ENCODE assay signal across 7 mouse cellular contexts in genomic region chr2:152363245-152364147, GRCm38 (mm10). TPM values are rescaled to one million over a fixed set of nuclear protein-coding genes. Genes with fewer than 3 reads are reported as not detected.
DNase-seq lines count a peak whose midpoint lies in the region; ATAC-seq lines count a peak whose summit lies in the region.

No protein-coding gene starts in this region.

- H3K9me3 ChIP-seq in intestine, embryonic 14.5 days (ENCODE audit: control insufficient read depth, low read length) = no peaks in the 10 kb centered on the region
- H3K9me3 ChIP-seq in midbrain, embryonic 10.5 days (replicated peaks) = no peaks in the 10 kb centered on the region

- H3K4me3 ChIP-seq in intestine, embryonic 14.5 days (ENCODE audit: low read depth, low read length) = peak overlapping the region; percentile 16; the same call in 1 of the 2 replicates
- H3K4me3 ChIP-seq in midbrain, embryonic 10.5 days = peak overlapping the region; percentile 34

- no peaks in the 10 kb centered on the region for H3K36me3 ChIP-seq in intestine, embryonic 14.5 days (ENCODE audit: control insufficient read depth, insufficient read depth, low read length)
- H3K36me3 ChIP-seq in midbrain, embryonic 10.5 days = no peaks in the 10 kb centered on the region

- H3K4me2 ChIP-seq in intestine, embryonic 14.5 days (ENCODE audit: low read length) = peak overlapping the region; percentile 42

- 0 out of 2 replicates have a peak overlapping the region, but pooled peaks have one; percentile 7 for H3K9ac ChIP-seq in intestine, embryonic 14.5 days (ENCODE audit: low read length)

- no peak overlapping the region for H3K27ac ChIP-seq in intestine, embryonic 14.5 days (ENCODE audit: low read depth)
- peak overlapping the region; percentile 80 for H3K27ac ChIP-seq in midbrain, embryonic 10.5 days (replicated peaks)

- H3K4me1 ChIP-seq in intestine, embryonic 14.5 days (replicated peaks; ENCODE audit: control insufficient read depth, insufficient read depth, low read length) = 0 out of 2 replicates have a peak, but pooled peaks cover 3% of the 10 kb centered on the region
- peaks cover 7% of the 10 kb centered on the region for H3K4me1 ChIP-seq in midbrain, embryonic 10.5 days

- ATAC-seq in intestine, embryonic 14.5 days (replicated peaks; ENCODE audit: low FRiP score, low TSS enrichment, low read depth) = peak; percentile 47

- DNase-seq in adrenal gland, adult 2 months = peak; percentile 93
- DNase-seq in embryo, embryonic 10 days (ENCODE audit: low spot score) = peak; percentile 89
- peak; percentile 73 for DNase-seq in gastrocnemius, postnatal 14 days
- DNase-seq in intestine, embryonic 14.5 days (ENCODE audit: low spot score) = peak; percentile 89
- peak; percentile 69 to 72 for DNase-seq in left cerebral cortex, postnatal 25 days (ENCODE audit: low spot score in 2 of 2)
- DNase-seq in midbrain, embryonic 10.5 days (ENCODE audit: low spot score) = peak; percentile 75
- DNase-seq in right cerebral cortex, postnatal 36 days (ENCODE audit: low spot score in 2 of 2) = peak; percentile 23 to 29

- WGBS in intestine, embryonic 14.5 days = 9% methylated on average over 17 of the region's 17 CpGs
- 12% methylated on average over 17 of the region's 17 CpGs for WGBS in midbrain, embryonic 10.5 days

- H3K27me3 ChIP-seq in intestine, embryonic 14.5 days (replicated peaks; ENCODE audit: control insufficient read depth, insufficient read depth, low read length) = no peaks in the 10 kb centered on the region
- no peaks in the 10 kb centered on the region for H3K27me3 ChIP-seq in midbrain, embryonic 10.5 days (ENCODE audit: low read depth, poor library complexity, severe bottlenecking)

- intact Hi-C loops in gastrocnemius, postnatal 14 days (cut with DNase I; ENCODE audit: low total_unique reads) = no loop called here
- intact Hi-C loops in left cerebral cortex, postnatal 25 days (cut with DNase I) = loop anchor here (10.0 kb wide), 1 partner anchor 339 kb away; no protein-coding TSS in a partner anchor

RNA-seq across cellular contexts. Expression of gene Nrsn2, which starts 12.9 kb away (rescaled TPM):
- total RNA-seq in adrenal gland, adult 2 months (2021) = 1 to 10 TPM; 3.9 to 5.0 TPM
- polyA plus RNA-seq in adrenal gland, adult 2 months (2012; rRNA removed) = 7.4 and 8.4 TPM in 2 replicates
- total RNA-seq in gastrocnemius, postnatal 14 days (2021) = not detected
- polyA plus RNA-seq in intestine, embryonic 14.5 days (2014; fragmentation: Nextera tagmentation; extraction: Ambion mirVana) = 3.9 and 4.5 TPM in 2 replicates
- 10 to 100 TPM; 73.5 to 90.0 TPM for total RNA-seq in left cerebral cortex, postnatal 25 days (2021)
- 1.3 and 3.7 TPM in 2 replicates for polyA plus RNA-seq in midbrain, embryonic 10.5 days (2016; fragmentation: Nextera tagmentation; extraction: Ambion mirVana)

RNA-seq across cellular contexts. Expression of gene Trib3, which starts 19.7 kb away (rescaled TPM):
- 10 to 100 TPM in 1 of 2 experiments, 1 to 10 TPM in 1; 2.8 to 23.9 TPM for total RNA-seq in adrenal gland, adult 2 months (2021)
- 5.8 and 6.9 TPM in 2 replicates for polyA plus RNA-seq in adrenal gland, adult 2 months (2012; rRNA removed)
- total RNA-seq in gastrocnemius, postnatal 14 days (2021) = 1 to 10 TPM; 1.0 to 1.6 TPM
- 1.8 and 2.8 TPM in 2 replicates for polyA plus RNA-seq in intestine, embryonic 14.5 days (2014; fragmentation: Nextera tagmentation; extraction: Ambion mirVana)
- total RNA-seq in left cerebral cortex, postnatal 25 days (2021) = under 1 TPM; 0.66 to 0.76 TPM
- polyA plus RNA-seq in midbrain, embryonic 10.5 days (2016; fragmentation: Nextera tagmentation; extraction: Ambion mirVana) = 2.2 and 2.8 TPM in 2 replicates

RNA-seq across cellular contexts. Expression of gene Rbck1, which starts 31.0 kb away (rescaled TPM):
- total RNA-seq in adrenal gland, adult 2 months (2021) = 100 to 1,000 TPM; 103 to 107 TPM
- 328 and 381 TPM in 2 replicates for polyA plus RNA-seq in adrenal gland, adult 2 months (2012; rRNA removed)
- total RNA-seq in gastrocnemius, postnatal 14 days (2021) = 10 to 100 TPM; 31.1 to 34.8 TPM
- polyA plus RNA-seq in intestine, embryonic 14.5 days (2014; fragmentation: Nextera tagmentation; extraction: Ambion mirVana) = 89.8 and 93.8 TPM in 2 replicates
- 100 to 1,000 TPM; 101 to 117 TPM for total RNA-seq in left cerebral cortex, postnatal 25 days (2021)
- 92.2 and 101 TPM in 2 replicates for polyA plus RNA-seq in midbrain, embryonic 10.5 days (2016; fragmentation: Nextera tagmentation; extraction: Ambion mirVana)

RNA-seq across cellular contexts. Expression of gene Sox12, which starts 34.4 kb away (rescaled TPM):
- total RNA-seq in adrenal gland, adult 2 months (2021) = 10 to 100 TPM in 1 of 2 experiments, 1 to 10 TPM in 1; 6.2 to 11.0 TPM
- 13.7 and 15.9 TPM in 2 replicates for polyA plus RNA-seq in adrenal gland, adult 2 months (2012; rRNA removed)
- 1 to 10 TPM; 2.9 to 4.3 TPM for total RNA-seq in gastrocnemius, postnatal 14 days (2021)
- 12.1 and 13.2 TPM in 2 replicates for polyA plus RNA-seq in intestine, embryonic 14.5 days (2014; fragmentation: Nextera tagmentation; extraction: Ambion mirVana)
- total RNA-seq in left cerebral cortex, postnatal 25 days (2021) = 10 to 100 TPM; 14.0 to 15.6 TPM
- polyA plus RNA-seq in midbrain, embryonic 10.5 days (2016; fragmentation: Nextera tagmentation; extraction: Ambion mirVana) = 8.6 and 9.2 TPM in 2 replicates

RNA-seq across cellular contexts. Expression of gene Zcchc3, which starts 51.3 kb away (rescaled TPM):
- total RNA-seq in adrenal gland, adult 2 months (2021) = 1 to 10 TPM; 5.4 to 7.8 TPM
- 3.3 and 3.7 TPM in 2 replicates for polyA plus RNA-seq in adrenal gland, adult 2 months (2012; rRNA removed)
- 1 to 10 TPM; 2.7 to 3.2 TPM for total RNA-seq in gastrocnemius, postnatal 14 days (2021)
- 38.2 and 39.1 TPM in 2 replicates for polyA plus RNA-seq in intestine, embryonic 14.5 days (2014; fragmentation: Nextera tagmentation; extraction: Ambion mirVana)
- total RNA-seq in left cerebral cortex, postnatal 25 days (2021) = 1 to 10 TPM; 9.5 to 9.9 TPM
- 47.7 and 49.8 TPM in 2 replicates for polyA plus RNA-seq in midbrain, embryonic 10.5 days (2016; fragmentation: Nextera tagmentation; extraction: Ambion mirVana)

Comparison
In these comparisons a context has a peak if more than half of its experiments do, and no peak if none do; other contexts are left out.
1. DNase-seq: peak in every context shown above with its lines; median percentile 93 in adrenal gland, adult 2 months; 89 in embryo, embryonic 10 days; 89 in intestine, embryonic 14.5 days; 75 in midbrain, embryonic 10.5 days; 73 in gastrocnemius, postnatal 14 days; 70 in left cerebral cortex, postnatal 25 days; 26 in right cerebral cortex, postnatal 36 days.
2. RNA of gene Nrsn2, which starts 12.9 kb away (total RNA-seq): 73.5 to 90.0 TPM in left cerebral cortex, postnatal 25 days; 3.9 to 5.0 TPM in adrenal gland, adult 2 months and not detected in gastrocnemius, postnatal 14 days; every median in the first group is over 10 times any median in the second.